ENCODE assay signal across 11 mouse cellular contexts in the genomic region with DNA sequence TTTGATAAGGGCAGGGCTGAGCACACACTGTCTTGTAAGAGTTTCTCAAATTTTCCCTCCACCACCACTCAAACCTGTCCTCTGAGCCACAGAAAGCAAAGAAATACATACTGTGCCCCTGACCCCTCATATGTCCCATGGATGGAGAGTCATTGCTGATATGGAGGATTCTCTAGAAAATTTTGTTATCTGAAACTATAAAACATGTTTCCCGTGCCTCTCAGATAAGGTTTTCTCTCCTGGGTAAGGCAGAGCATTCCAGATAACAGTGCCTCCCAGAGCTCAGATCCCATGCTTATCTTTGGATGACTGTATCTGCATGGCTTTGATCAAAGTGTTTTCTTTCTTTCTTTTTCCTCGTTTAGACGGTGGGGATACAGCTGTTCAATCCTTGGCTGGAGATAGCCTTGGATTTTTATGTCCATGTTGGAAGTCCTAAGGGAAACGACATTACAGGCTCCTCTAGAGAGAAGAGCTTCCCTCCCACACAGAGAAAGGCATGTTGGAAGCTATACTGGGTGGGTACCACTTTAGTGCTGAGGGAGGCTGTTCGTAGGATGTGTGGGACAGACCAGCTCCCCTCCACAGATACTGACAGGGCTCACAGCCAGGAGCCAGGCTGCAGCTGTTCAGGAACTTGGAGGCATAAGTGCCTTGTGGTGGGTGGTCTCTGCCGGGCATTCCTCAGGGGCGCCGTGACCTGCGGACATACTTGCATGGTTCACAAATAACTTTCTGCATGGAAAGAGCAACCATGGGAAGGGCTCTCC.
DNase-seq lines count a peak whose midpoint lies in the region; ATAC-seq and TF ChIP-seq lines count a peak whose summit lies in the region.
"Had no signal": no experiment of that assay in that cellular context is flagged by ENCODE, and none has a peak within 500 bp of the region (broad histone marks: within the 10 kb centered on the region; RNA-seq: fewer than 3 reads in every experiment).

No protein-coding gene starts in this region.

- no peak for TF ChIP-seq POLR2A in limb, embryonic 14.5 days (IDR thresholded peaks at IDR 0.05; ENCODE audit: borderline replicate concordance, extremely low read depth, insufficient read depth, insufficient read length)

- no peak overlapping the region for H3K4me3 ChIP-seq in heart, embryonic 15.5 days
- no peak overlapping the region for H3K4me3 ChIP-seq in limb, embryonic 14.5 days (replicated peaks; ENCODE audit: low read length)
- H3K4me3 ChIP-seq: kidney, embryonic 15.5 days had no signal

- H3K4me2 ChIP-seq in heart, embryonic 15.5 days = 0 out of 2 replicates have a peak overlapping the region, but pooled peaks have one; percentile 19
- H3K4me2 ChIP-seq in limb, embryonic 14.5 days (replicated peaks; ENCODE audit: low read depth, low read length, severe bottlenecking) = no peak overlapping the region
- H3K4me2 ChIP-seq: kidney, embryonic 15.5 days had no signal

- no peak overlapping the region for H3K9ac ChIP-seq in heart, embryonic 15.5 days
- no peak overlapping the region for H3K9ac ChIP-seq in limb, embryonic 14.5 days (ENCODE audit: low read depth, low read length, severe bottlenecking)
- H3K9ac ChIP-seq: kidney, embryonic 15.5 days had no signal

- H3K27me3 ChIP-seq in heart, embryonic 15.5 days = no peaks in the 10 kb centered on the region
- peaks cover 8% of the 10 kb centered on the region for H3K27me3 ChIP-seq in limb, embryonic 14.5 days (ENCODE audit: control insufficient read depth, insufficient read depth, low read length)
- H3K27me3 ChIP-seq: kidney, embryonic 15.5 days had no signal

- no peaks in the 10 kb centered on the region for H3K9me3 ChIP-seq in heart, embryonic 15.5 days (replicated peaks)
- H3K9me3 ChIP-seq in limb, embryonic 14.5 days (ENCODE audit: control insufficient read depth, low read length) = no peaks in the 10 kb centered on the region
- H3K9me3 ChIP-seq: kidney, embryonic 15.5 days had no signal

- no peak overlapping the region for H3K27ac ChIP-seq in heart, embryonic 15.5 days
- H3K27ac ChIP-seq in limb, embryonic 14.5 days (replicated peaks; ENCODE audit: low read depth, low read length) = no peak overlapping the region
- H3K27ac ChIP-seq: kidney, embryonic 15.5 days had no signal

- WGBS in heart, embryonic 15.5 days = 16% methylated on average over 9 of the region's 9 CpGs
- WGBS in limb, embryonic 14.5 days = 55% methylated on average over 9 of the region's 9 CpGs

- peaks cover 13% of the 10 kb centered on the region for H3K4me1 ChIP-seq in heart, embryonic 15.5 days (replicated peaks)
- H3K4me1 ChIP-seq in limb, embryonic 14.5 days (ENCODE audit: control insufficient read depth, insufficient read depth, low read length) = no peaks in the 10 kb centered on the region

- H3K36me3 ChIP-seq in heart, embryonic 15.5 days = no peaks in the 10 kb centered on the region
- H3K36me3 ChIP-seq in limb, embryonic 14.5 days (ENCODE audit: control insufficient read depth, insufficient read depth, low read length) = no peaks in the 10 kb centered on the region
- H3K36me3 ChIP-seq: kidney, embryonic 15.5 days had no signal

- ATAC-seq in heart, embryonic 15.5 days (replicated peaks; ENCODE audit: insufficient number of reproducible peaks, insufficient read depth, low FRiP score, low read depth) = peak; percentile 75
- peak; percentile 79 for ATAC-seq in limb, embryonic 14.5 days (ENCODE audit: low FRiP score, low read depth)
- ATAC-seq in megakaryocyte, adult 5-6 weeks (ENCODE audit: poor library complexity, severe bottlenecking) = no peak

- DNase-seq in heart, adult 11 months = no peak
- DNase-seq in right cerebral cortex, adult 18-20 months = peak; percentile 35
- no peak for DNase-seq in right cerebral cortex, postnatal 25 days
- DNase-seq in limb, embryonic 14.5 days (ENCODE audit: low spot score) = peak; percentile 24
- DNase-seq in ovary, postnatal 36 days (ENCODE audit: low spot score) = peak; percentile 24
- DNase-seq in adrenal gland, adult (ENCODE audit: inconsistent age in 2 of 2, low spot score in 1 of 2) = no peak
- DNase-seq: lung, postnatal 36 days; thymus, postnatal 14 days had no signal

Comparison
In these comparisons a context has a peak if more than half of its experiments do, and no peak if none do; other contexts are left out.
1. DNase-seq: peak in right cerebral cortex, adult 18-20 months (single experiment), limb, embryonic 14.5 days (single experiment) and ovary, postnatal 36 days (single experiment); none in heart, adult 11 months (single experiment), right cerebral cortex, postnatal 25 days (single experiment) and adrenal gland, adult (0 of 2).